Mouse (Mus musculus): ENCODE results near the gene Ccdc6. TPM values are rescaled to one million over a fixed set of nuclear protein-coding genes. Genes with fewer than 3 reads are reported as not detected.

Gene Ccdc6
- total and polyA plus RNA-seq, 3 experiments, result 25.4 to 143 (median 42.0) TPM

GRCm38 (mm10) chr10:70060021-70060688 is 36.8 kb upstream of the Ccdc6 start:
- DNase-seq (ENCODE audit: low read depth, low spot score), result no peak
- Histone ChIP-seq H3K27ac (ENCODE audit: control insufficient read depth, low read depth, low read length) (no peak overlapping the region), H3K79me2 (ENCODE audit: control insufficient read depth, insufficient read depth, low read length, poor library complexity) (no peaks in the 10 kb centered on the region), H3K4me3 (ENCODE audit: control insufficient read depth in 1 of 2, insufficient read depth in 1 of 2, low read depth in 2 of 2, low read length in 2 of 2) (no peak overlapping the region), H3K4me1 (ENCODE audit: control insufficient read depth in 1 of 2, insufficient read depth in 2 of 2, low read length in 2 of 2) (no peaks in the 10 kb centered on the region), H3K9ac (ENCODE audit: control insufficient read depth, low read depth, low read length, poor library complexity, severe bottlenecking) (no peak overlapping the region), H3K9me3 (replicated peaks; ENCODE audit: insufficient read depth, low read length) (no peaks in the 10 kb centered on the region), H3K36me3 (ENCODE audit: control insufficient read depth in 1 of 2, insufficient read depth in 2 of 2, low read length in 2 of 2) (no peaks in the 10 kb centered on the region), H3K27me3 (ENCODE audit: control insufficient read depth in 1 of 2, insufficient read depth in 2 of 2, low read length in 2 of 2) (no peaks in the 10 kb centered on the region)
- TF ChIP-seq KAT2A (conservative IDR thresholded peaks at IDR 0.05; ENCODE audit: low read depth, low read length) (no peak), ETS1 (IDR thresholded peaks at IDR 0.05; ENCODE audit: low read depth, low read length) (no peak), MAFK (IDR thresholded peaks at IDR 0.05; ENCODE audit: borderline replicate concordance, low read depth, low read length) (no peak), MYC (IDR thresholded peaks at IDR 0.05; ENCODE audit: low read depth, low read length) (no peak), POLR2AphosphoS2 (IDR thresholded peaks at IDR 0.05; ENCODE audit: low read length) (no peak), EP300 (IDR thresholded peaks at IDR 0.05; ENCODE audit: low read depth in 1 of 2, low read length in 2 of 2) (no peak), NRF1 (IDR thresholded peaks at IDR 0.05; ENCODE audit: insufficient read depth, low read depth, low read length, poor library complexity, severe bottlenecking) (no peak), TAL1 (IDR thresholded peaks at IDR 0.05; ENCODE audit: low read length) (no peak), SIN3A (IDR thresholded peaks at IDR 0.05; ENCODE audit: low read length) (no peak), ELF1 (IDR thresholded peaks at IDR 0.05; ENCODE audit: low read depth, low read length) (no peak), MAX (IDR thresholded peaks at IDR 0.05; ENCODE audit: low read length) (no peak), E2F4 (IDR thresholded peaks at IDR 0.05; ENCODE audit: borderline replicate concordance, low read depth, low read length) (no peak), SMC3 (IDR thresholded peaks at IDR 0.05; ENCODE audit: low read depth, low read length) (no peak), TCF12 (IDR thresholded peaks at IDR 0.05; ENCODE audit: low read depth, low read length) (no peak), MXI1 (IDR thresholded peaks at IDR 0.05; ENCODE audit: low read depth, low read length) (no peak), UBTF (IDR thresholded peaks at IDR 0.05; ENCODE audit: borderline replicate concordance, insufficient read depth, low read depth, low read length) (no peak), MEF2A (IDR thresholded peaks at IDR 0.05; ENCODE audit: extremely low read depth, insufficient replicate concordance, low read depth, low read length, poor library complexity, severe bottlenecking) (no peak), CHD1 (IDR thresholded peaks at IDR 0.05; ENCODE audit: low read depth, low read length) (no peak)

- DNase-seq (ENCODE audit: low read depth, low spot score), result no peak
- H3K79me2 ChIP-seq (ENCODE audit: control insufficient read depth, insufficient read depth, low read length, poor library complexity), result no peaks in the 10 kb centered on the region
Measured at GRCm38 (mm10) chr10:70060689-70061081, 36.2 kb upstream of the Ccdc6 start.

More at GRCm38 (mm10) chr10:70060689-70061081, 36.2 kb upstream of the Ccdc6 start:
- no peaks in the 10 kb centered on the region for H3K27me3 ChIP-seq (ENCODE audit: control insufficient read depth in 1 of 2, insufficient read depth in 2 of 2, low read length in 2 of 2)
- TF ChIP-seq GABPA (IDR thresholded peaks at IDR 0.05; ENCODE audit: low read depth, low read length) (no peak), MXI1 (IDR thresholded peaks at IDR 0.05; ENCODE audit: low read depth, low read length) (no peak), ZKSCAN1 (IDR thresholded peaks at IDR 0.05; ENCODE audit: low read depth, low read length) (no peak), KAT2A (conservative IDR thresholded peaks at IDR 0.05; ENCODE audit: low read depth, low read length) (no peak), RCOR1 (IDR thresholded peaks at IDR 0.05; ENCODE audit: low read depth, low read length) (no peak)
- no peak overlapping the region for H3K9ac ChIP-seq (ENCODE audit: control insufficient read depth, low read depth, low read length, poor library complexity, severe bottlenecking)
- no peaks in the 10 kb centered on the region for H3K4me1 ChIP-seq (ENCODE audit: control insufficient read depth in 1 of 2, insufficient read depth in 2 of 2, low read length in 2 of 2)
- H3K9me3 ChIP-seq (replicated peaks; ENCODE audit: insufficient read depth, low read length), result no peaks in the 10 kb centered on the region
- H3K36me3 ChIP-seq (ENCODE audit: control insufficient read depth in 1 of 2, insufficient read depth in 2 of 2, low read length in 2 of 2), result no peaks in the 10 kb centered on the region
- H3K4me3 ChIP-seq (ENCODE audit: control insufficient read depth in 1 of 2, insufficient read depth in 1 of 2, low read depth in 2 of 2, low read length in 2 of 2), result no peak overlapping the region
- no peak overlapping the region for H3K27ac ChIP-seq (ENCODE audit: control insufficient read depth, low read depth, low read length)
